Mouse (Mus musculus) neural tube, embryonic 10.5 days (tissue): ENCODE measurements at regions not wholly inside any gene's neighbourhood (a gene's known extent, or its start where the extent isn't known, plus 50 kb on each side); places are given as distances from the start of the nearest gene placed in this dataset.
"Not testable (repeated sequence)": the region's sequence is repeated elsewhere in the genome, so short reads cannot be mapped to it uniquely, and the experiment has no call there.

Experiments used
- DNase-seq: peaks from one replicate; pipeline ENCODE4 v3.0.0-alpha.2; 2017; ENCODE audit warnings: low spot score; ENCODE audit errors: extremely low spot score

- DNase-seq = no peak
Measured at GRCm38 (mm10) chr2:17898780-17899179, 98.0 kb downstream of the H2al2a start.

- DNase-seq = no peak
Measured at GRCm38 (mm10) chr2:17896036-17896435, 100.7 kb downstream of the H2al2a start.

- DNase-seq = not testable (repeated sequence)
Measured at GRCm38 (mm10) chr2:17892661-17893060, 104.1 kb downstream of the H2al2a start.

GRCm38 (mm10) chr2:17887699-17888098 lies 109.1 kb downstream of the H2al2a start:
- no peak for DNase-seq

GRCm38 (mm10) chr2:17882389-17882788 lies 114.4 kb downstream of the H2al2a start:
- no peak for DNase-seq

- DNase-seq = no peak
Measured at GRCm38 (mm10) chr2:17880800-17881717, 115.7 kb downstream of the H2al2a start.

- DNase-seq = no peak
Measured at GRCm38 (mm10) chr2:17877901-17878300, 118.9 kb downstream of the H2al2a start.

GRCm38 (mm10) chr2:17876942-17877341 lies 119.8 kb downstream of the H2al2a start:
- DNase-seq = no peak

GRCm38 (mm10) chr2:17876155-17876554 lies 120.6 kb downstream of the H2al2a start:
- no peak for DNase-seq

- no peak for DNase-seq
Measured at GRCm38 (mm10) chr2:17870562-17870961, 126.2 kb downstream of the H2al2a start.

- DNase-seq = no peak
Measured at GRCm38 (mm10) chr2:17868145-17868544, 128.6 kb downstream of the H2al2a start.

GRCm38 (mm10) chr2:17867341-17867740 lies 129.4 kb downstream of the H2al2a start:
- no peak for DNase-seq

GRCm38 (mm10) chr2:17861765-17862495 lies 130.7 kb upstream of the Nebl start:
- no peak for DNase-seq

- no peak for DNase-seq
Measured at GRCm38 (mm10) chr2:17860922-17861559, 129.8 kb upstream of the Nebl start.

- DNase-seq = no peak
Measured at GRCm38 (mm10) chr2:17859234-17859633, 128.0 kb upstream of the Nebl start.

GRCm38 (mm10) chr2:17858326-17858725 lies 127.1 kb upstream of the Nebl start:
- no peak for DNase-seq

- DNase-seq = no peak
Measured at GRCm38 (mm10) chr2:17855566-17856264, 124.5 kb upstream of the Nebl start.

GRCm38 (mm10) chr2:17854088-17854487 lies 122.8 kb upstream of the Nebl start:
- DNase-seq = no peak

GRCm38 (mm10) chr2:17853500-17854011 lies 122.3 kb upstream of the Nebl start:
- DNase-seq = no peak

- DNase-seq = no peak
Measured at GRCm38 (mm10) chr2:17852740-17853499, 121.7 kb upstream of the Nebl start.
